Mouse (Mus musculus) midbrain, postnatal 0 days (tissue): ENCODE results near the gene Gm6525. TPM values are rescaled to one million over a fixed set of nuclear protein-coding genes. Genes with fewer than 3 reads are reported as not detected.

Source experiments
- ATAC-seq: fragments of 200-750 bp; cut with Nextera tagmentation; 2 replicates; pipeline ENCODE4 v1.8.0; 2017; ENCODE audit warnings: moderate number of reproducible peaks, mild to moderate bottlenecking, moderate TSS enrichment, moderate library complexity; ENCODE audit not compliant: low FRiP score
- DNase-seq: peaks from one replicate; pipeline ENCODE4 v3.0.0-alpha.2; 2015; ENCODE audit warnings: low spot score
- H3K27ac ChIP-seq: fragments of 300-500 bp; sonication (generic); 2 replicates; pipeline ENCODE4 v1.5.1; 2014; ENCODE audit warnings: low read depth, mild to moderate bottlenecking, low read length, mixed read lengths
- H3K27me3 ChIP-seq: fragments of 300-500 bp; sonication (generic); 2 replicates; pipeline ENCODE4 v1.6.1; 2014; ENCODE audit warnings: low read length, control low read depth, mixed read lengths; ENCODE audit not compliant: insufficient read depth
- H3K36me3 ChIP-seq: fragments of 300-500 bp; sonication (generic); 2 replicates; pipeline ENCODE4 v1.6.1; 2014; ENCODE audit warnings: low read length, control low read depth, mixed read lengths; ENCODE audit not compliant: insufficient read depth
- H3K4me1 ChIP-seq: fragments of 300-500 bp; sonication (generic); 2 replicates; pipeline ENCODE4 v1.6.1; 2014; ENCODE audit warnings: mild to moderate bottlenecking, control low read depth, antibody characterized with exemption, low read length, mixed read lengths; ENCODE audit not compliant: insufficient read depth
- H3K4me2 ChIP-seq: fragments of 300-500 bp; sonication (generic); 2 replicates; pipeline ENCODE4 v1.6.1; 2014; ENCODE audit warnings: low read depth, mild to moderate bottlenecking, low read length, mixed read lengths; ENCODE audit not compliant: poor library complexity, severe bottlenecking
- H3K4me3 ChIP-seq: fragments of 300-500 bp; sonication (generic); 2 replicates; pipeline ENCODE4 v1.5.1; 2014; ENCODE audit warnings: low read depth, mild to moderate bottlenecking, low read length, moderate library complexity
- H3K9ac ChIP-seq: fragments of 300-500 bp; sonication (generic); replicated peaks from 2 replicates; pipeline ENCODE4 v1.6.1; 2014; ENCODE audit warnings: mild to moderate bottlenecking, low read length, moderate library complexity, mixed read lengths; ENCODE audit not compliant: poor library complexity, severe bottlenecking
- H3K9me3 ChIP-seq: fragments of 300-500 bp; sonication (generic); 2 replicates; pipeline ENCODE4 v1.6.1; 2016; ENCODE audit warnings: low read length, control low read depth
- CTCF ChIP-seq: IDR thresholded peaks from 2 replicates; pipeline ENCODE4 v1.5.1; 2016; ENCODE audit warnings: antibody characterized with exemption, mild to moderate bottlenecking
- WGBS: fragments of 180-500 bp; shearing (Covaris S2); extraction: QIAGEN DNeasy Blood & Tissue Kit; methylation state at CpG from one replicate; pipeline ENCODE4 v1.1.7; 2014; 5-methylcytosine and 5-hydroxymethylcytosine counted together
- polyA plus RNA-seq: library from polyadenylated mRNA; unstranded; fragments of >200 nt; fragmentation: Nextera tagmentation; extraction: Ambion mirVana; gene quantifications from 2 replicates; pipeline ENCODE4 v1.2.1, GENCODE M21; 2015
- total RNA-seq: library from RNA; depleted of rRNA; stranded (reverse); fragments of >200 nt; gene quantifications from 2 replicates; pipeline ENCODE4 v1.2.3, GENCODE M21; 2014; rRNA removed

The Gm6525 gene
- total and polyA plus RNA-seq, 2 experiments from 2014 or later: 2.2 TPM; not detected in 1

DNA sequence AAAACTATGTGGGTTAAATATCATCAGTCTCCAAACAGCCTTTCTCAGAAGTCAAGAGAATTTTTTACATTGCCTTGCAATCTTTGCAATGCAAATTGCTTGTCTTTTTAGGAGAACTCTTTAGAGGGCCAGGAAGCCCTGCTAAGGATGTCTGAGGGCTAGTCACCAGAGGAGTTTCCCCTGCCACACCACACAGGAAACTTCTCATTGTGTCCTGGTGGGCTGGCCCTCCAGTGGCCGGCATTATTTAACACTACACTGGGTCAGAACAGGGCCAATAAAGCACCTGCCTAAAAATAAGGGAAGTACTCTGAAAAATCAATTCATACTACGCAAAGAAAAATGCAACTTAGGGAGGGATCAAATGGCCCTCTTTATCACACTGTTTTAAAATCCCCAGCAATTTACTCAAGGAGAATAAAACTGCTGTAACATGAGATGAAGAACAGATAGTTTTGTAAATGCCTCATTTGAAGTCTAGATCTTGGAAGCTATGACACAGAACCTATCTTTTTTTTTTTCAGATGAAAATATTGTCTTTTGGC, 45.3 kb downstream of the Gm6525 start:
- no peaks in the 10 kb centered on the region for H3K9me3 ChIP-seq
- H3K27me3 ChIP-seq: no peaks in the 10 kb centered on the region
- no peaks in the 10 kb centered on the region for H3K36me3 ChIP-seq
- H3K4me2 ChIP-seq: peak overlapping the region; percentile 63
- peak; percentile 50 for TF ChIP-seq CTCF
- H3K27ac ChIP-seq: peak overlapping the region; percentile 94
- H3K9ac ChIP-seq: peak overlapping the region; percentile 84
- peaks cover 25% of the 10 kb centered on the region for H3K4me1 ChIP-seq
- ATAC-seq (no peak), DNase-seq (no peak)
- 4% methylated on average over 2 of the region's 2 CpGs for WGBS
- peak overlapping the region; percentile 68 for H3K4me3 ChIP-seq

DNA sequence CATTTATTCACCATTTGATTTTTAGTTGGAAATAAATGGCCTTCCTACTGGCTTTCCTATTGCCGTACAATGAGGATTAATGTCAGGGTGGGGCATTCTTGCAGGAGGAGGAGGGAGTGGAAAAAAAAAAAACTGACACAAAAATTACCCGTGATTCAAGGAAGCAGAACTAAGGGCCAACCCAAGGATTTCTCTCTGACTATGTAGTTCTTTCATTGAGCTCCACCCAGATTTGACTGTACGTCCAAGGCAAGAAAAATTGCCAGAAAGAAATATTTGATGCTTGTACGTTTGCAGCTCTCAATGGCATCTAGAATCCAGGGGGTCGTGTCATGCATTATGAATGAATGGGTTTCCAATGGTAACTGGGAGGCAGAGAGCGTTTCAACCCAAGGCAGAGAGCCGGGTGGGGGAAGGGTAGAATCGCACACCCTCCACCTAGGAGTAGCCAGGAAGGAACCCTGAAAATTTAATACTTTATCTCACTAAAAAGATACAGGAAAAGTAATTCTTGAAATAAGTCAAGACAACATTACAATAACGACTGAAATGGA, 45.9 kb downstream of the Gm6525 start:
- peaks cover 21% of the 10 kb centered on the region for H3K4me1 ChIP-seq
- peak overlapping the region; percentile 94 for H3K27ac ChIP-seq
- peak overlapping the region; percentile 84 for H3K9ac ChIP-seq
- 1% methylated on average over 9 of the region's 9 CpGs for WGBS
- peak overlapping the region; percentile 63 for H3K4me2 ChIP-seq
- peak overlapping the region; percentile 68 for H3K4me3 ChIP-seq
- no peaks in the 10 kb centered on the region for H3K27me3 ChIP-seq
- H3K9me3 ChIP-seq: no peaks in the 10 kb centered on the region
- H3K36me3 ChIP-seq: no peaks in the 10 kb centered on the region
- peak; percentile 74 for DNase-seq
- no peak for TF ChIP-seq CTCF
- peak; percentile 61 for ATAC-seq

DNA sequence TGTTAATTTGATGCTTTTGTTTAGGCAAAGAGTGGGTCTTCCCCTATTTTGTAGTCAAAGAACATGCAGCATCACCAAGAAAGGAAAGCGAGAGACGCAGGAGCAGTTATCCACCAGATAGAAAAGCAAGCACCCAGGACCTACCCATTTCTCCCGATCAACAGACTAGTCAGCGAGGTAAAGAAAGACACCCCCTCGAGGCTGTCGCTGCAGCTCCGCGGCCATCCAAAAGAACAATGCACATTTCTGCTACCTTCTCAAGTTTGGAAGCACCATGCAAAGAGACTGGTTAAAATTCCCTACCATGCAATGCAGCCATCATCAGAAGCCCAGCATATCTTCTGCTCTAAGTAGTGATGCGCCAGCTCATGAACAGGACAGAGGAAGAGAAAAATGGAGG, 46.4 kb downstream of the Gm6525 start:
- DNase-seq: peak; percentile 32
- Histone ChIP-seq H3K4me1 (peaks cover 16% of the 10 kb centered on the region), H3K27me3 (no peaks in the 10 kb centered on the region), H3K9ac (peak overlapping the region; percentile 84), H3K4me2 (peak overlapping the region; percentile 63), H3K9me3 (no peaks in the 10 kb centered on the region), H3K4me3 (peak overlapping the region; percentile 68), H3K27ac (peak overlapping the region; percentile 94), H3K36me3 (no peaks in the 10 kb centered on the region)
- no peak for TF ChIP-seq CTCF
- WGBS: under 1% methylated on average over 9 of the region's 9 CpGs
- no peak for ATAC-seq

DNA sequence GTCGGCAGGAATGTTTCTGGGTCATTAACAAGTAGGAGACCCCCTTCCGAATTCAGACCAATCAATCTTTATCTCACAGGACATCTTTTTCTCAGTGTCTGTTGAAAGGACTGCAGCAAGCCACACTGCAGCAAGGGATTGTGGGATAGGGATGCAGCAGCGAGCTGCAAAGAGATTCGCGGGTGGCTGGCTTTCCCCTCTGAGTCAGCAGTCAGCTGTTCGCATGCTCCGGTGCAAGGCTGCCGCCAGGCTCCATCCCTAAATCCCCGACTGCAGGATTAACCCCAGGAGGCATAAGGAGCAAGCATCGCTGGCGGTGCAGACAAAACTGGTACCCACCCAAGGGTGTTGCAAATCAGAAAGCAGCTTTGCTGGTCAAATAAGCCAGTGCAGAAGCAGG, 46.8 kb downstream of the Gm6525 start:
- Histone ChIP-seq H3K36me3 (no peaks in the 10 kb centered on the region), H3K27ac (peak overlapping the region; percentile 94), H3K9ac (peak overlapping the region; percentile 84), H3K9me3 (no peaks in the 10 kb centered on the region), H3K4me3 (peak overlapping the region; percentile 68), H3K27me3 (no peaks in the 10 kb centered on the region), H3K4me1 (peaks cover 14% of the 10 kb centered on the region), H3K4me2 (peak overlapping the region; percentile 63)
- WGBS: under 1% methylated on average over 11 of the region's 11 CpGs
- peak; percentile 93 for DNase-seq
- peak; percentile 21 for TF ChIP-seq CTCF
- ATAC-seq: peak; percentile 90

Other genes with a start within 250 kb of the Gm6525 start
- 37.3 and 37.7 TPM in 2 replicates for gene Tmem131l, start 133.9 kb upstream of the Gm6525 start, total RNA-seq
- gene Tmem131l, start 133.9 kb upstream of the Gm6525 start, polyA plus RNA-seq: 16.1 and 22.5 TPM in 2 replicates
- gene Mnd1, start 18.3 kb upstream of the Gm6525 start, total RNA-seq: 1.9 TPM in 1 of 2 replicates, not detected in the other
- 1.8 and 2.5 TPM in 2 replicates for gene Mnd1, start 18.3 kb upstream of the Gm6525 start, polyA plus RNA-seq
- gene Trim2, start 132.8 kb downstream of the Gm6525 start, total RNA-seq: 269 and 291 TPM in 2 replicates
- 132 and 149 TPM in 2 replicates for gene Trim2, start 132.8 kb downstream of the Gm6525 start, polyA plus RNA-seq